Mouse (Mus musculus) myocyte (in vitro differentiated cells): ENCODE measurements around the gene Timm50.

Experiments
- CEBPB ChIP-seq: IDR thresholded peaks from 2 replicates; pipeline ENCODE4 v1.6.1; 2011; ENCODE audit warnings: mild to moderate bottlenecking, moderate library complexity; ENCODE audit not compliant: poor library complexity, insufficient read depth, severe bottlenecking
- E2F4 ChIP-seq: IDR thresholded peaks from one replicate; pipeline ENCODE4 v1.6.1; 2011; ENCODE audit warnings: mild to moderate bottlenecking, control low read depth, moderate library complexity; ENCODE audit not compliant: insufficient read depth
- MYOD1 ChIP-seq, 3 experiments: IDR thresholded peaks; one replicate each; pipeline ENCODE4 v1.6.1; 2011; ENCODE audit warnings: control low read depth in 2 of 3, low read depth in 2 of 3, mild to moderate bottlenecking in 2 of 3, moderate library complexity in 1 of 3; ENCODE audit not compliant: insufficient read length in 2 of 3, control insufficient read depth in 1 of 3
- POLR2A ChIP-seq: IDR thresholded peaks from one replicate; pipeline ENCODE4 v1.6.1; 2011; ENCODE audit warnings: low read depth, mild to moderate bottlenecking, control low read depth, moderate library complexity; ENCODE audit not compliant: insufficient read length
- POLR2AphosphoS2 ChIP-seq: IDR thresholded peaks from one replicate; pipeline ENCODE4 v1.6.1; 2011; ENCODE audit warnings: low read depth, control low read depth; ENCODE audit not compliant: insufficient read length
- SRF ChIP-seq: IDR thresholded peaks from one replicate; pipeline ENCODE4 v1.6.1; 2011; ENCODE audit warnings: low read depth; ENCODE audit not compliant: control insufficient read depth, insufficient read length
- TCF12 ChIP-seq: IDR thresholded peaks from one replicate; pipeline ENCODE4 v1.6.1; 2011; ENCODE audit warnings: mild to moderate bottlenecking, control low read depth; ENCODE audit not compliant: poor library complexity, insufficient read depth, severe bottlenecking
- USF1 ChIP-seq: IDR thresholded peaks from one replicate; pipeline ENCODE4 v1.6.1; 2011; ENCODE audit warnings: low read depth, mild to moderate bottlenecking, control low read depth, moderate library complexity

- TF ChIP-seq MYOD1 (IDR thresholded peaks at IDR 0.05; ENCODE audit: control insufficient read depth in 1 of 3, insufficient read length in 2 of 3, low read depth in 2 of 3) (no peak), TCF12 (no peak), POLR2A (no peak), USF1 (no peak), SRF (no peak), E2F4 (no peak), POLR2AphosphoS2 (no peak), CEBPB (no peak)
Measured at GRCm38 (mm10) chr7:28278279-28278652, 33.6 kb downstream of the Timm50 start.
